Mouse (Mus musculus): ENCODE results near the gene Grid2.

The Grid2 gene

DNA sequence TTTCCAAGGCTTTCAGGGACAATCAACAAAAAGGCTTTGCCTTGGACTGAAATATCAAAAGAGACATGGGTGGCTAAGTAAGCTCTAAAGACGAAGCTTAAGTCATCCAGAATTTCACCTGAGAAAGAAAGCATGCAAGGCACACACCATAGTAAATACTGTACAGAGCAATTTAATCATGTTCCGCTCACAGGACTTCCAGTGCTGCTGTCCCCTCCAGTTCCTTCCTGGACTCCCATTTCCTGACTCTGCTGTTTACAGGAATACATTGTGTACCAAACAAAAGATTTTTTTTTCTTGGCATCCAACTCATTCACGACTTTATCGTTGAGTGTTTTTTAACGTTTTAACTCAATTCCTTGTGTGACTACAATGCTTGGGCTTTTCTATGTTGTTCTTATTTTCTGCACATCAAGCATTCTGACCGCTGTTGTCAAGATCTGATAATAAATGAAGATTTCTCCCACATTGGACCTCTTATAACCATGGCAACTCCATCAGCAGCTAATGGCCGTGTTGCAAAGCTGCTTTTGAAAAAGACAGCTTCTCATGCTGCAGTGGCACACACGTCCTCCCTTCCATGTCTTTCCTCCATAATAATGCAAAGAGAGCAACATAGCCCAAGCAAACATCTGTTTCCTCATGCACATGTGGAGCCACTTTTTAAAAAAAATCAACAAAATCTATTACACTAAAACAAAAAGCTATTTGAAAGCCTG, 1361.9 kb downstream of the Grid2 start:
- no peak for DNase-seq

DNA sequence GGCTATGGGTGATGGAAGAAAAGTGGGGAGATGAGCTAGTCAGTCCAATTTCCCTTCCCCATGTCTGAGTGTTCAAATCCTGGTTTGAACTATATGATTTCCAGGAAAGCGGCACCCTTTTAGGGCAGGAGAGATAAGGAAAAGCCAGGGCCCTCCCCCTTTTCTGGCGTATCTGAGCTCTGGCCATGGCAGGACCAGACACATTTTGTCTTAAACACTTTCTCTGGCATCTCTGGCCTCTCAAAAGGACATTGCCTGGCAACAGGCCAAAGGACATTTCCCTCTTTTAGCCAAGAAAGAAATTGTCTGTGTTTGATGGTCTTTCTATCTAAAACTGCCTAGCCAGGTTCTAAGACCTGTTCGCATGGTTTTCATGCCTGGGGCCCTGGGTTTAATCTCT, 1367.7 kb downstream of the Grid2 start:
- DNase-seq = no peak

DNA sequence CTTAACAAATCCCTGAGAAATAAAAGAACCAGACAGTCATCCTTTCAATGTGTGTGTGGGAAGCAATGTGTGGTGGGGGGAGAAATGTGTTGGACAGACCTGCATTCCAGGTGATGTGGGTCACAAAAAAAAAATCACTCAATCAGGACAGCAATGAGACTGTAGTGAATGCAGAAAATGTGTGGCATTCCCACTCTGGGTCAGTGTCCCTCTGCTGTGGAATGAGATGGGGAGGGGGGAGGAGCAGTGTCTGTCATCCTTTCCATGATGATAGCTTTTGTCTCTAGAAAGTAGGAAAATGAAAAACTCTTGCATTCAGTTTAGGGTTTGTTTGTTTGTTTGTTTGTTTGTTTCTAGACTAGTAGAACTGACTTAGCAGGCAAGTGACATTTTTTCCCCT, 1392.0 kb downstream of the Grid2 start:
- DNase-seq = no peak

DNA sequence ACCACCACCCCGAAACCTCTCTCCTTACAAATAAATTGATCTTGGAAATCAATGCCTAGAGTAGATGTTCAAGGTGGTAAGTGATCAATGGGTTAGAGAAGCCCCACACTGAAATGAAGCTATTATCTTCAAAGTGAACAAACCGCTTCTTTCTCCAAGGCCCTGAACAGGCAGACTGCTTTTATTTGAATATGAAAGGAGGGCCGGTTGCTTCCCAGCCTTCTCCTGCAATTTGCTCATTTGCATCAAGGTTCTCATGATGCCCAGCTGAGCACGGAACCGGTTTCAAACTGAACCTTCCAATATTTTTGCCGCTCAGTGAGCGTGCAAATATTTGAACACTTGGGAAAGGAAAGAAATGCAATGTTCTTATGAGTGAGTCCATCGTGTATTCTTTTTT, 1392.5 kb downstream of the Grid2 start:
- no peak for DNase-seq

DNA sequence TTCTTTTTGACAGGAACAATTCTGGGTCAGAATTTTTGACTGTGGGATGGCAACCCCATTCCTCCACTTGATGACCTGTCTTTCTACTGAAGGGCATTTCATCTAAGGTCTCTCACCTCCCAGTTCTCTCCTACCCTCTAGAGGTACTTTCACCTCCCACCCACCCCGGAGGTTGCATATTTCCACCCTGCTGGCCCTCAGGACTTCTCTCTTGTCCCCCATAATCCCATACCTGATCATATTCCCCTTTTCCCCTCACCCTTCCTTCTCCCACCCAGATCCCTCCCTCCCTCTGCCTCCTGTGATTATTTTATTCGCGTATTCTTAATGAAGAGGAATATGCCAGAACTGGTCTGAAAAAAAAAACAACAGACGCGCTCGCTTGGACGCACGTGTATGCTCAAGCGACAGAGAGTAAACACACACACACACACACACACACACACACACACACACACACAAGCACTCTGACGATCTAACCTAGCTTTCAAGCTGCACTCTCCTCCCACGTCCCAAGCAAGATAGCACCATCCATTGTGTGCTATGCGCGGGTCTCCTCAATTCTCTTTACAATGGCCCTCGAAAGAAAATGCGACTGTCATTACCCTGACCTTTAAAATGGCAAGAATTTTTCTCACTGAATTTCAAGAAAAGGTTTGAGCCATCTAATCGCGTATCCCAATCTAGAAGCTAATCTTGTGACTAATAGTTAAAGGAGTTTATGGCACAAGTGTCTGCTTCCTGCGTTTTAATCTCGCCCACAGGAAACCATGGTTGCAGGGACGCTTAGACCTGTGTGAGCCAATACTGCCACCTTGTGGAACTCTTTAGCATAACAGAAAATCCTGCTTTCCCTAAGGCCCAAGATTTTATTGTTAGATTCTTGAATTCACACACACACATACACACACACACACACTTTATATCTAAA, 1393.9 kb downstream of the Grid2 start:
- DNase-seq = peak; percentile 31

DNA sequence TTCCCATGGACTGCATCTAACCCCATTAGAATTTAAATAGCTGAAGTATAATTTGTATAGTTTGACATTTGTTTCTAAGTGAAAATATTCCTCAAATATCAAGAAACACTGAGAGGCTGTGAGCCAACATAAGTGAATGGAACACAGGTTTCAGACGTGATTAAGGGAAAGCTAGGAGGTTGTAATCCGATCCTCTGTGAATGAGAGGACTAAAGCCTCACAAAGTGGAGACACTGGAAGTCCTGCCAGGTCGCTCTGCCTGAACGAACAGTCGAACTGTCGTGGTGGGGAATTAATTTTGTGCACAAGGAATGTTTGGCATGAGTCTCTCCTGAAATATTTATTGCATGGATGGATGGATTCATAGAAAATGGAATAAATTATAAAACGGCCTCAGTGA, 1395.1 kb downstream of the Grid2 start:
- no peak for DNase-seq

DNA sequence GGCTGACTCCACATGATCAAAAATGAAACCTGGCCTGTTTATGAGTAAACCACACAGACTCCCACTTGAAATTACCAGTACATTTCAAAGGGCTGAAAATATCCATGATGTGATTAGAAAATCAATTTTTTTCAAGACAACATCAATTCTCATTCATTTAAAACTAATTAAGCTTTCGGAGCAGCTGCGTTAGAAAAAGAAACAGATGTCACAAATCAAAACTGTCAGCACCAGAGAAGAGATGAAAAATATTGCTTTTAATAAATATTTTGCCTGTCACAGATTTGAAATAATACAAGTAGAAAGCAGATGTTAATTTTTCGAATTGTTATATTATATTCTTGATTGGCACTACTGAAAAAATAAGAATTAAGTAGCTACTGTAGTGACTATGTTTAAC, 1415.3 kb downstream of the Grid2 start:
- DNase-seq = no peak

- DNase-seq = no peak
Observed at GRCm38 (mm10) chr6:64678815-64679214, 1423.1 kb downstream of the Grid2 start.

DNA sequence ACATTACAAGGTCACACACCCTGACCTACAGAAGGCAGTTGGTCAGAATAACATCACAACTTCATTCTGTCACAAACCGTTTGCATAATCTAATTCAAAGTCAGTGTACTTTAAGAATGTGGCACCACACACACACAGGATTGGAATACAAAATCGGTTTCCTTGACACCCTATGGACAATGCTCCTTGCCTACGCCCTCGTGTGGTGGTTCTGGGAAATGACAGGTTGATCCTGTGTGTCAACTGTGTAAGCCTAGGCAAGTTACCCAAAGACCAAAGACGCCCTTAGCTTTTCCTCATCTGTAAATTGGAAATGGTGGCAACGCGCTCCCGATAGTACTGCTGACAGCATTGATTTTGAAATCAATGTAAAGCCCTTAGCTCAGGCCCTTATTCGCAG, 1428.3 kb downstream of the Grid2 start:
- DNase-seq = peak; percentile 53

DNA sequence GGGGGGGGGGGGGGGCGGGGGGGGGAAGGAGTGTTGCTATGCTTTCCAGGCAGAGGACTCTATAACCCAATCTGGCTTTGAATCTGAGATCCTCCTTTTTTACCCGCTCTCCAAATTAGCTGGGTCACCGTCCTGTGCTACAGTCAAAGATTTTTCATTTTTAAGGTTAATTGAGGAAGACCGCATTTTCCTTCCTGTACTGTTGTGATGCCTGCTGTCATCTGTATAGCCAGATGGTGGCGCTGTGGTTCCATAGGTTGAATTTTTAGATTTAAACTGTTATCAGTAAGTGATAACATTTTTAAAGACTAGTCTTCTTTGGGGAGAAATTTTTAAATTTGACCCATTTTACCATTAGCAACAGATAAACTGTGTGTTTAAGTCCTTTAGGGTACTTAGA, 1429.3 kb downstream of the Grid2 start:
- DNase-seq = peak; percentile 74

- DNase-seq = peak; percentile 6
Observed at GRCm38 (mm10) chr6:64688181-64688944, 1432.7 kb downstream of the Grid2 start.

- DNase-seq = no peak
Observed at GRCm38 (mm10) chr6:64694688-64695087, 1439.0 kb downstream of the Grid2 start.

GRCm38 (mm10) chr6:64703659-64704058, 1448.0 kb downstream of the Grid2 start:
- DNase-seq = no peak

GRCm38 (mm10) chr6:64727751-64728403, 1472.2 kb downstream of the Grid2 start:
- DNase-seq = no peak

- DNase-seq = peak; percentile 34
Observed at GRCm38 (mm10) chr6:64728499-64729198, 1473.0 kb downstream of the Grid2 start, which contains the start of gene Atoh1. Gene Atoh1 (plus strand): TSS chr6:64729125.

GRCm38 (mm10) chr6:64729231-64730011, 1473.7 kb downstream of the Grid2 start:
- peak; percentile 20 for DNase-seq

GRCm38 (mm10) chr6:64730030-64730429, 1474.4 kb downstream of the Grid2 start:
- DNase-seq = peak; percentile 10

DNA sequence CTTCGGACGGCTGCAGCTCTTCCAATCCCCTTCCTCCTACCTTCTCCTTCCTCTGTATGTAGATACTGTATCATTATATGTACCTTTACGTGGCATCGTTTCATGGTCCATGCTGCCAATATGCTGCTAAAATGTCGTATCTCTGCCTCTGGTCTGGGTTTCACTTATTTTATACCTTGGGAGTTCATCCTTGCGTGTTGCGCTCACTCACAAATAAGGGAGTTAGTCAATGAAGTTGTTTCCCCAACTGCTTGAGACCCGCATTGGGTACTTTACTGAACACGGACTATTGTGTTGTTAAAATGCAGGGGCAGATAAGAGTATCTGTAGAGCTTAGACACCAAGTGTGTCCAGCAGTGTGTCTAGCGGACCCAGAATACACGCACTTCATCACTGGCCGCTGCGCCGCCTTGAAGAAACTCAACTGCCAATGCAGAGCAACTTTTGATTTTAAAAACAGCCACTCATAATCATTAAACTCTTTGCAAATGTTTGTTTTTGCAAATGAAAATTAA, 1474.9 kb downstream of the Grid2 start:
- no peak for DNase-seq

GRCm38 (mm10) chr6:64731126-64731525, 1475.5 kb downstream of the Grid2 start:
- no peak for DNase-seq

DNA sequence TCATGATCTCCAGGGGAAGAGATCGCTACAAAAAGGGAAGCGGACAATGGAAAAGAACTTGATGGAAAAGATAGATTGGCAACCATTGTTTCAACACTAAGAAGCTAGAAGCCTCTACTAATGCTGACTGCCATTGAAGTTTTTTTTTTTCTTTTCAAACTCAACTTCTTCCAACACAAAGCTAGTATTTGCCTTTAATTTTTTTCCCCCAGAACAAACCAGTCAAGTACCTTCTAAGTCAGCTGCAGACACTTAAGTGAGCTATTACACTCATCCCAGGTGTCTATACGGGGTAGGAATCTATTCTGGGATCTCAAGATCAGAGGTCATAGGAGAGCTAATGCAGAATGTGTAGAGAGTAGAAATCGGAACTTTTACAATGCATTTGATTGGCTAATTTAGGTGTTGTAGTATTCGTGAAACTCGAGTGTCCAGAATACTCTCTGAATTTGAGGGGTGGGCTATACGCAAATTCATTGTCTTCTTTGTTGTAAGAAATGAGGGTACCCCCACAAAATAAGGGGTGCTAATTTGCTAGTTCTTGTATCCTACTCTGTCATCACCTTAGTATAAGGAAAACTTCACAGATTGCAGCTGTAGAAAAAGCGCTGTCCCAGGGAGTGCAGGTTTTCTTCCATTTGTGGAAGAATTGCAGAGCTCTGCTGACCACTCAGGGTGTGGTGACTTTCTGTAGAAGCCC, 1476.1 kb downstream of the Grid2 start:
- no peak for DNase-seq

Data from right cerebral cortex, postnatal 4 days (tissue).